Mouse (Mus musculus) erythroblast, adult 5-6 weeks (primary cell): ENCODE results near the gene Bicd2. TPM values are rescaled to one million over a fixed set of nuclear protein-coding genes. Genes with fewer than 3 reads are reported as not detected.
"Not testable (repeated sequence)": the region's sequence is repeated elsewhere in the genome, so short reads cannot be mapped to it uniquely, and the experiment has no call there.

Experiments
- ATAC-seq: replicated peaks from 2 replicates; pipeline ENCODE4 v1.8.0; 2016; ENCODE audit warnings: moderate number of reproducible peaks, mild to moderate bottlenecking, moderate TSS enrichment, inconsistent platforms; ENCODE audit not compliant: poor library complexity, low FRiP score, severe bottlenecking
- total RNA-seq, 2 experiments: library from RNA; stranded (forward) in 1 of 2; stranded (reverse) in 1 of 2; fragments of 150-400 nt in 1 of 2; fragments of 200-764, 138-1000 nt in 1 of 2; gene quantifications; 2 replicates each; pipeline versions ENCODE4 v1.2.3 to v1.2.4; 2015 to 2017; ENCODE audit warnings: low replicate concordance in 2 of 2

The Bicd2 gene
- total RNA-seq, 2 experiments from 2014 or later, result 6.3 to 9.1 TPM

DNA sequence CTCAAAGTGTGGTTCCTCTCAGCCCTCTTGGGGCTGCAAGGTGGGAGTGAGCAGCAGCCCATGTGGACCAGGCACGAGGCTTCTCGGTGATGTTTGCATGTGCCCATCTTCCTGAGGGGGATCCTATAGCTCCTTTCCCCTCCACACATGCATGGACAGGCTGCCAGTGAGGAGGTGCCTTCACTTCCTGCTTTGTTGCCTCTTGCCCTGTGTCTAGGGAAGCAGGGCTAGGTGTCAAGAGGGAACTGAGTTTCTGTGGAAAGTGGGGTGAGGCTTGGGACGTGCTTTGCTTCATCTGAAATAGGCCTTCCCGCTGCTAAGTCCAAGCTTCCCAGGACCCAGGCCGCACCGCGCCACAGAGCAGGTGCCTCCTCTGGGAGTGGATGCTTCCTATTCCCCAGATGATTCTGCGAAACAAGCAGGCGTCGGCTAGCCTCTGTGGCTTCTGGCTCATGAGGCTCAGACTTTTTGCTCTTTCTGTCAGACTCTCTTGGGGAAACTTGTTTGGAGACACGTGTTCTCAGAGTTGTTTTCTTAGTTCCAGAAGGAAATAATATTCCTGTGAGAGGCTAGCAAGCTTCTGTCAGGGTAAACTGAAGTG lies 14.2 kb downstream of the Bicd2 start:
- ATAC-seq, result no peak

DNA sequence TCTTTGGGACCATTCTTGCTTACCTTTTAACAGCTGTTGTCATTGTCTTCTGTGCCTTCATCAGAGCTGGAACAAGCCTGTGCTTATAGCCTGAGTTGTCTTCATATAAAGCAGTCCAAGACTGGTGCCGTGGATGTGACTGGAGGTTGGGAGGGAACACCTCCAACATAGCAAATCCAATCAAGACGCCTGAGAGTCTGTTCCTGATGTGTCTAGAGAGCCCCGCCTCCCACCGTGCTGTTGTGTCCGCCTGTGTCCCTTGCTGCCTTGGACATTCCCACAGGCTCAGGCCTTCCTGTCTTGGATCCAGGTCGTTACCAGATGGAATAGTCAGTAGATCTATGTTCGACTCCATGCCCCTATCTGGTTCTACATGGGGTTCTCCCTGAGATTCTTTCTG lies 14.7 kb downstream of the Bicd2 start:
- no peak for ATAC-seq

DNA sequence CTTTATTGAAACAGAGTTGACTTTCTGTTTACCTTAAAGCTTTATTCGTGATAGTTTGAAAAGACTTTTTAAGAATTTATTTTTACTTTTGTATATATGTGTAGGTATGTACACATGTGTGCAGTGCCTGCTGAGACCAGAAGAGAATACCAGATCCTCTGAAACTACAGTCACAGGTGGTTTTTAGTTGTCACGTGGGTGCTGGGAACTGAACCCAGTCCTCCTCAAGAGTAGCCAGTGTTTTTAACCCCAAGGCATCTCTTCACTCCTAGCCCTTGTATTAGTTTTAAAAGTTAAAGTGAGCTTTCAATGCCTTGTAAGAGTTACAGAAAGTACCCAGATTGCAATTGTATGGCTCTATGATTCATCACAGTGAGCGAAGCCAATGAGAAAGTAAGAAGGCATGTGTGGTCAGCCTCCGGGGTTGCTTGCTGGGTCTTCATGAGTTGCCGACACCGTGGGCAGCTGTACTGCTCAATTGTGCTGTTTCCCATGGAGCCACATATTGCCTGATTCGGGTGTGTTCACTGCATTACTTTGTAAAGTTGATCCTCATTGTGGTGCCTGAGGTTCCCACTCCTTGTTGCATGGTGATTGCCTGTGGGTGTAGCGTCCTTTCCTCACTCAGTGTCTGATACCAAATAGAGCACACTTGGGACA lies 16.1 kb downstream of the Bicd2 start:
- no peak for ATAC-seq

DNA sequence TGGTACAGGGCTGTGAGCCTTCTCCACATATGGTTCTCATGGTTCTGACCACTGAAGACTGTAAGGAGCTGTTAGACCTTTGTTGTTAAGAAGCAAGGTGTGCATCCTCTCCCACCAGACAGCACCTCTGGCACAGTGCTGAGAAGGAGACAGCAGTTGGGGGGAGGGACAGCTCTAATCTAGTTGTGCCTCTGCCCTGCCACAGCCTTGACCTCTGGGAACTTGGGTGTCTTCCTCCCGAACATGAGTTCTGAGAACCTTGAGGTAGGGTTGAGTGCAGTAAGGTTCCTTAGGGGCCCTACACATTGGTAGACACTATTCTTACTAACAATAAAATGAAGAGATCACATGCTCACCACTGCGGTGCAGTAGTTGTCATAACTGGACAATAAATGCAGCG lies 16.8 kb downstream of the Bicd2 start:
- no peak for ATAC-seq

DNA sequence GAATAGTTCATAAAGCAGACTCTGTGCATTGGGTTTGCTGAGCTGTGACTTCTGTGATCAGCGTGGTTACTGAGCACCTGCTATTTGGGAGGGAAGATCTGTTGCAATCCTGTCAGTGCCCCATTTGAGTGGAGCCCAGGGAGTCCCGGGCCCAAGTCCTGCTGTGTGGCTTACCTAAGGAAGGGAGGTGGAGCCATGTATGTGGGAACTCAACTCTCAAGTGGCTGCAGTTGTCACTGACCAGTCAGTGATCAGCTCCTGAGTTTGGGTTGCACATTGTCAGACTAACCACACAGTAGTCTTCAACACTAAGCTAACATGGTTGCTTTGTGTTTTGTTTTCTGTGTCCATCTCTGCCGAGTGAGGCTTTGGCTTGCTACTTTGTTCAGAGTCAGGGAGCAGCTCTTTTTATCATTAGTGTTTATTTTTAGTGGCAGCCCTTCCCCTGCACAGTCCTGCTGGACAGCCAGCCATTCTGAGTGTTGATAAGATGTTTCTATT lies 19.6 kb downstream of the Bicd2 start:
- ATAC-seq, result no peak

DNA sequence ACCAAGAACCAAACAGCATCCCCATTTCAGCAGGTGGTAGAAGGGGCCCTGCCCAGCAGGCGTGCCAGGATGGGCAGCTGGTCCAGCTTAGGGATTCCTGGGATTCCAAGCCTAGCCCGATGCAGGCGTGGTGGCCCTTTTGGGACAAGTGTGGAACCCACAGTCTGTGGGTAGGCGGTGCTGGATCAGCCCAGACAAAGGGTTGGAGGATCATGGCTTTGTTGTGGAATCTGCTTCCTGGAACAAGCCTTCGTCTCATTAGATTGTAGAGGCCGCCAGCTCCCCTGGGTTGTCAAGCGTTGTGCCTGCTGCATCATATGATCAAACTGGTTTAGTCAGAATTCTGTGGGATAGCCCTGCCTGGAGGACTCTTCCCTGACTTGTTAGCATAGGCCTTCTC lies 21.0 kb downstream of the Bicd2 start:
- no peak for ATAC-seq

DNA sequence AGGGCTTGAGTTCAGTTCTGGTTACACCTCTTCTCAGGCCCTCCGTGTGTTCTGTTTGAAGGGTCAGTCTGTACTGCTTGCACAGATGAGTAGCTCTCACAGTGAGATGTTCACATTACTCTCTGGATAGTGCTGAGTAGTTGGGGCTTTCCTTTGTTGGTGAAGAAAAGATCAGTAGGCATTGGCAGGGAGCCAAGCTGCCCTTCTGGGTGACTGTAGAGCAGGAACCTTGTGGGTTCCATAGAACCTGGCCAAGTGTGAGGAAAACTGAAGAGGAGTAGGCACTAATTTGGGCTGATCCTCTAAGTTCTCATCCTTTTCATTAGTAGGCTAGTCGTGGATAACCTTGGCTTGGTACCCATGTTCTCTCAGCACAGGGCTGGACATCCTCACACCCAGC lies 21.4 kb downstream of the Bicd2 start:
- ATAC-seq, result no peak

DNA sequence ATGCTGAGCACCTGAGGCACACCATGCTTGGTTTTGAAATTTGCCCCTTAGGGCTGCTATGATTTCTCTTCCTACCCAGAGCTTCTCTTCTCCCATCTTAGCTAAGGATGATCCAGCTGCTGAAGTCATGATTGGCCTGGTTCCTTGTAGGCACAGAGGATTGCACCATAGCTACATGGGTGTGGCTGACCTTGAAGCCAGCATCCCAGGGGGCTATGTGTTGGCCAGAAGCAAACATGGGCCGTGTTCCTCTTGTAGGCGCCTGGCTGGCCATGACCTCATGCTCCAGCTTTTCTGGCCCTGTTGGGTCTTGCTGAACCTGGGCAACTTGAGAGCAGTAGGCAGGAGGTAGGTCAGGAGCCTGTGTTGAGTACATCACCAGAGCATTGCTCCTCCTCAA lies 23.3 kb downstream of the Bicd2 start:
- no peak for ATAC-seq

DNA sequence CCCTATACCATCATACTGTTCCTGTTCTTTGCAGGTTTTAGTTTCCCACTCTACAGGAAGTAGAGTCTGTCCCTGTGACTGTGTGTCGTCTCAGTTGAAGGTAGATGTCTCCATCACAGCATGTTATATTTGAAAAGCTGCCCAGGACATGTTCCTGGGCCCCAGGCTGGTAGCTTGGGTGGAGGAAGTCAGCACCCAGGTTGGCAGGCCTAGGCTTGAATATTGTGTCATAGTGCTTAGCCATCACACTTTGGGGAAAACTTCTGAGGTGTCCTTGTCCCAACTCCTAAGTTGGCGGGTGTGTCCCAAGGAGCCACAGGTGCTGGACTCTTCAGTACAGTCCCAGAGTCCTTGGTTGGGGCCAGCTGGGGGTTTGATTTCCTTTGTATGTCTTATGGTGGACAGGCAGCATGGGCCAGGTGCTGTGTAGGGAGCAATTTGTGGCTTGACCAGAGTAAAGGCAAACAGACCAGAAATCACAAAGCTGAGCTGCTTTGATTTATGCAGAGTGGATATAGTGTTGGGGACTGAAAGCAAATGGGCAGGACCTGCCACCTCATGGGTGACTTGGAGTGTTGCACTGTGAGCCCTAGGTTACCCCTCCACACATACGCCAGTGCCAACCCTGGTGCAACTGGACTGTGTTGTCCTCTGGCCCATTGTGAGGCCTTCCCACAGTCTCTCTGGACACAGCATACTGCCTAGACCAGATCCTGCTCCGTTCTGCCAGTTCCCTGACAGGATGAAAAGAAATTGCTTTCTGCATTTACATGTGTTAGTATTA lies 26.5 kb downstream of the Bicd2 start:
- ATAC-seq, result no peak

DNA sequence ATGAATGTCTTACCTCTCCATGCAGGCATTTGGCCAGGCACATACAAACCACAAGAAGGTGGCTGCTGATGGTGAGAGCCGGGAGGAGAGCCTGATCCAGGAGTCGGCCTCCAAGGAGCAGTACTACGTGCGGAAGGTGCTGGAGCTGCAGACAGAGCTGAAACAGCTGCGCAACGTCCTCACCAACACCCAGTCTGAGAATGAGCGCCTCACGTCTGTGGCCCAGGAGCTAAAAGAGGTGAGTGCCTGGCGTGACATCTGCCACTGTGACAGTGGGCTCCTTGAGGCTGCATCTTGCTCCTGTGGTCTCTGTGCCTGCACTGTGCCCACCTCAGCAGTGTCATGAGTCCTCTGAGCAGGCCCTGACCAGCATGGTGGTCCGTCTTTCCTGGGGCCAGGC lies 28.0 kb downstream of the Bicd2 start:
- no peak for ATAC-seq

DNA sequence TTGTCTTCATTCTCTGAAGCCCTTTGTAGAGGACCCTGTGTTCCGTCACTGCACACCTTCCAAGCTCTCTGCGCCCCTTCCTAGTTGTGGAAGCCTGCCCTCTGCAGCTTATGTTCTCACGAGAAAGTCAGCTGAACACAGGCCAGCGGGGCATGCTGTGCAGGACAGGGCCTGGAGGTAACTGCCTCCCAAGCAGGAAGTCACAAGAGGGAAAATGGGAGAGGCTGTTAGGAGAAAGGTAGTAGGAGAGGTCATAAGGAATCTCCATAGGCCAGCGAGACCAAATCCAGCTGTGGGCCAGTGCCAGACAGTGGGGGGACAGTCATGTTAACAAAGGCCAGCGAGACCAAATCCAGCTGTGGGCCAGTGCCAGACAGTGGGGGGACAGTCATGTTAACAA lies 28.8 kb downstream of the Bicd2 start:
- not testable (repeated sequence) for ATAC-seq

DNA sequence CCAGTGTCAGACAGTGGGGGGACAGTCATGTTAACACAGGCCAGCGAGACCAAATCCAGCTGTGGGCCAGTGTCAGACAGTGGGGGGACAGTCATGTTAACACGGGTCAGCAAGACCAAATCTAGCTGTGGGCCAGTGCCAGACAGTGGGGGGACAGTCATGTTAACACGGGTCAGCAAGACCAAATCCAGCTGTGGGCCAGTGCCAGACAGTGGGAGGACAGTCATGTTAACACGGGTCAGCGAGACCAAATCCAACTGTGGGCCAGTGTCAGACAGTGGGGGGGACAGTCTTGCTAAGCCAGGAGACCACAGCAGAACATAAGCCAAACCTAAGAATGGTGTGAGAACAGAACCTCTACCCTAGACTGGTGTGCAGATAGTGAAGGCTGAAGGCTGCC lies 29.5 kb downstream of the Bicd2 start:
- ATAC-seq, result not testable (repeated sequence)

DNA sequence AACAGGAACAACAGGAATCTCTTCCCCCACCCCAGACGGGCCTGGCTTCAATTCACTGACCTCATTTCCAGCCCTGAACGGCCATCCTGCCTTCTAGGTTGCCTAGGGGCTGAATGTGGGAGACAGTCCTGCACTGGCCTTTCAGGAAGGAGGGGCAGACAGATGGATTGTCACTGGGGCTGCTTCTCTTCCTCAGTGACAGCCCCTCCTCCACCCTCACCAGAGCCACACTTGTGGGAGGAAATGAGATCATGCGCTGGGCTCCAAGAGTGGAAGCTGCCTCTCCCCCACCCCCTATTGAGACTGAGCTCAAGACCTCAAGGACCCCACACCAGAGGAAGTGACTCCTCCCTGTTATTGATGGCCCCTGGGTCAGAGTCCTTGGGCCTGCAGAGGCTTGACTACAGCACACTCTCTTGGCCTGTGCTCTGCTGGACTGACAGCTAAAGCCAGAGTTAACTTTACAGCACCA lies 30.1 kb downstream of the Bicd2 start:
- no peak for ATAC-seq

DNA sequence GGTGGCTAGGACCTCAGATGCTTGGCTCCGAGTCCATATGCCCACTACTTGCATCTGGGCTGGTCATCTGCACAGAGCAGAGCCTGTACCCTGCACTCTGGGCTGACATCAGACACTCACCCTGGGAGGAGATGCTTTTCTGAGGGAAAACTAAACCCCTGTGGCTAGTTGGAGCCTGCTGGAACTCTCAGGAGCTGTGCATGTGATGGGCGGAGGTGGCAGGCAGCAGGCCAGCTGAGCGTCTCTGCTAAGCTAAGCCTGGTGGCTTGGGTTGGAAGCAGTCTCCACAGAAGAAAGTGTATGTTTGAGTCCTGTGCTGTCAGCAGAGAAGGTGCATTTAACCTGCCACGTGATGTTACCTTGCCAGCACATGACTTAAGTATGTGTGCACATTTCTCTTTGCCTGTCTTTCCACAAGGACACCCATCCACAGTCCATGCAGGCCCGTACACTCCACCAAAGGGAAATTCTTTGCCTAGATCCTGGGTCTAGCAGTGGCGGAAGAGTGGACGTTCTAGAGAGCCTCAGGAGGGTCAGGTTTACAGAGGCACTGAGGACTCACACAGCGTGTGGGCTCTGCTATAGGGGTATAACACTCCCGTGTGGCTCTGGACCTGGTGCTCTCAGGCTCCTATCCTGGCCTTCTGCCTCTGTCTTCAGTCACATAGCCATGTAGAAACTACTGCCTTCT lies 31.1 kb downstream of the Bicd2 start:
- ATAC-seq, result no peak

DNA sequence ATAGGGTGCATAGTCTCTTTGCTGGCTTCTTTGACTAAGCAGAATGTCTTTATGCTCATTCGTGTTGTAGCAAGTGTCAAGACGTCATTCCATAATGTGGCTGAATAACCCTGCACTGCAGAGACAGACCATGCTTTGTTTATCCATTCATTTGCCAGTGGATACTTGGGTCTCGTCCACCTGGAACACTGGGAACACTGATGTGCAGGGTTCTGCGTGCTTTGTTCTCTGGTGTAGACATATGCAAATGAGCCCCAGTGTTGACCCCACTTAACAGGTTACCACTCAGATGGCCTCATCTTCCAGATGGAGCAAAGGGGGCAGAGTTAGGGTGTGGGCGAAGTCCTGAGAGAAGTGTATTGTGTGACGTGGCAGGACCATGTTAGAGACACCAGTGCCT lies 32.9 kb downstream of the Bicd2 start:
- ATAC-seq, result no peak

DNA sequence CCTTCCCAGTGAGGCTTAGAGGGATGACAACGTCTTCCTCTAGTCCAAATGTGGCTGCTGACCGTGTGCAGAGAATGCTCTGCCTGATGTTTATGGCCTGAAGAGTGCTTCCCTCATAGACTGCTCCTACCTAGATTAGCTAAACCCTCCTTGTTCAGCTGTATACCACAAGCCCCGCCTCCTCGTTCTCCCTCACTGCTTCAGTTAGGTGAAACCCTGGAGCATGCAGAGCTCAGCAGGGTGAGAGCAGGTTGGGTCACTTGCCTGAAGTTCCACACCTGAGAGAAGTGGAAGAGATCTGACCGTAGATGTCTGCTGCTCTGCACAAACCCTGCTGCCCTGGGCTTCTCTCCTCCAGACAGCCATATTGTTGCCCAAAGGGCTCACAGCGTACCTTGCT lies 33.3 kb downstream of the Bicd2 start:
- no peak for ATAC-seq

DNA sequence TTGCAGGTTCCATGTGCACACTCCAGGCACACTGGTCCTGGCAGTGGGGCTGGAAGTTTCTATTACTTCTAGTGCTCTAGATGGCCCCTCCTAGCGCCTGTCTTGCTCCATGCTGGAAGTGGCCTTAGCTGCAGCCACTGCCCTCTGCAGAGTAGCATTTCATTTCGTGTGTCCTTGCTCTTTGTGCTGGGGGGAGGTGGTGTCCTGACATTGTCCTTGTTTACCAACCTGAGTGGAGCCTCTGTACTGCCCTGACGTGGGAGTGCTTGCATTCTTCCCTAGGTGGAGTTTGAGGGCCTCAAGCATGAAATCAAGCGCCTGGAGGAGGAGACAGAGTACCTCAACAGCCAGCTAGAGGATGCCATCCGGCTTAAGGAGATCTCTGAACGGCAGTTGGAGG lies 36.2 kb downstream of the Bicd2 start:
- no peak for ATAC-seq

DNA sequence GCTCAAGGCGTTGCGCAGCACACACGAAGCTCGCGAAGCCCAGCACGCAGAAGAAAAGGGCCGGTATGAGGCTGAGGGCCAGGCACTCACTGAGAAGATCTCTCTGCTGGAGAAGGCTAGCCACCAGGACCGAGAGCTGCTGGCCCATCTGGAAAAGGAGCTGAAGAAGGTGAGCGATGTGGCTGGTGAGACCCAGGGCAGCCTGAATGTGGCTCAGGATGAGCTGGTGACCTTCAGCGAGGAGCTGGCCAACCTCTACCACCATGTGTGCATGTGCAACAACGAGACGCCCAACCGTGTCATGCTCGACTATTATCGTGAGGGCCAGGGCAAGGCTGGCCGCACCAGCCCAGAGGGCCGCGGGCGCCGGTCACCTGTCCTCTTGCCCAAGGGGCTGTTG lies 37.9 kb downstream of the Bicd2 start:
- no peak for ATAC-seq

DNA sequence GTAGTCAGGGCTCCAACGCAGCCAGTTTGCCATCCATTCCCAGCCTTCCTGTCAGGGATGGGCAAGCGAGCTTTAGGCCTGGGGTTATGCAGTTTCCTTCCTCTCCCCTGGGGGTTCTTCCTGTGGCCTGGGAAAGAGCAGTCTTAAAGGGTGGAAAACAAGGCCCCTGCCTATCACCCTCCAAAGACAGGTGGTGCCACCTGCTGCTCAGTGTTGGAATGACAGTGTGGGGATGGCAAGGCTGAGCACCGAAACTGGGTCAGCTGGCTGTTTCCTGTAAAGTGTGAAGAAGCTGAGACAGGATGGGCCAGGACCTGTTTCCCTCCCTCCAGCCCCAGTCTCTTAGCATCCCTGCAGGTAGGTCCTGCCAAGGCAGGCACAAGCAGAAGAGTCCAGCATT lies 39.8 kb downstream of the Bicd2 start:
- peak; percentile 70 for ATAC-seq

DNA sequence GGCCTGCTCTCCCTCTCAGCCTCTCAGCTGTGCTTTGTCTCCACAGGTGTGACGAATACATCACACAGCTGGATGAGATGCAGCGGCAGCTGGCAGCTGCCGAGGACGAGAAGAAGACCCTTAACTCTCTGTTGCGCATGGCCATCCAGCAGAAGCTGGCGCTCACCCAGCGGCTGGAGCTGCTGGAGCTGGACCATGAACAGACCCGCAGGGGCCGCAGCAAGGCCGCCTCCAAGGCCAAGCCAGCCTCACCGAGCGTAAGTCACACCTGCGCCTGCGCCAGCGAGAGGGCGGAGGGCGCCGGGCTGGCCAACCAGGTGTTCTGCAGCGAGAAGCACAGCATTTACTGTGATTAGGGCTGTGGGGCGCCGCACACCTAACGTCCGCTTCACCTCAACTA lies 41.6 kb downstream of the Bicd2 start:
- ATAC-seq, result no peak
